ENCODE assay signal across 10 mouse cellular contexts in the genomic region with DNA sequence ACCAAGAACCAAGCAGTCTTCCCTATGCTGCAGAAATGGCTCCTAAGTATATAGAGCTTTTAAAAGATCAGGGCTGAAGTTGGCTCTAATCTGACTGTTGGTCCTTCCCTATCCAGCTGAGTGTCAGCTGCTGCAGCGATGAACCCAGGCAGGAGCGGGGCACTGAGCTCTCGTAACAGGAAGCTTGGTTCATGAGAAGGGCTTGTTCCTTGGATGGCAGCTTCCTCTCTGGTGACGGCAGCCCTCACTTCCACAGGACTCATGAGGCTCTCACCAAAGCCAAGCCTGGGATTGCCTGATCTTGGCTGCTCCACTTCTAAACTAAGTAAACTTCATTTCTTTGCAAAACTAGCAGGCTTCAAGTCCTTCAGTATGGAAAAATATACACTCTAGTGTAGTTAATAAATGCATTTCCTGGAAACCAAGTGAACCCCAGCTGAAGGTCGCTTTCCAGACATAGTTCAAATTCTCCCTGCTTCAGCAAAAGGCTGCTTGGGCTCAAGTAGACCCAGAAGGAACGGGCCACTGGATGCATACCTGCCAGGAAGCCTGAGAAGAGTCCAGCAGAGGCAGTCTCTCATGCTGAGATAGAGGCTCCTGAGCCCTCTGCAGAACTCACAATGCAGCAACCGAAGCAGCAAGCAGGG. TPM values are rescaled to one million over a fixed set of nuclear protein-coding genes. Genes with fewer than 3 reads are reported as not detected.
DNase-seq lines count a peak whose midpoint lies in the region; ATAC-seq and TF ChIP-seq lines count a peak whose summit lies in the region.
"Had no signal": no experiment of that assay in that cellular context is flagged by ENCODE, and none has a peak within 500 bp of the region (broad histone marks: within the 10 kb centered on the region; RNA-seq: fewer than 3 reads in every experiment).

No protein-coding gene starts in this region.

- DNase-seq in kidney, adult 8-10 months = peak; percentile 35 to 37
- peak; percentile 38 for DNase-seq in liver, postnatal 0 days
- DNase-seq in left cerebral cortex, adult 9 months (ENCODE audit: low spot score in 2 of 2) = no peak
- no peak for DNase-seq in spleen, postnatal 14 days (ENCODE audit: low spot score in 2 of 2)
- no peak for DNase-seq in left cerebral cortex, postnatal 14 days (ENCODE audit: low spot score in 2 of 2)

- H3K9me3 ChIP-seq in embryonic facial prominence, embryonic 12.5 days = no peaks in the 10 kb centered on the region
- no peaks in the 10 kb centered on the region for H3K9me3 ChIP-seq in liver, postnatal 0 days (ENCODE audit: low read length)
- H3K9me3 ChIP-seq: neural tube, embryonic 12.5 days; stomach, embryonic 15.5 days had no signal

- no peak for ATAC-seq in embryonic facial prominence, embryonic 12.5 days (ENCODE audit: insufficient number of reproducible peaks, insufficient read depth, low FRiP score, low TSS enrichment)
- peak; percentile 56 for ATAC-seq in liver, postnatal 0 days

- peaks cover 46% of the 10 kb centered on the region for H3K4me1 ChIP-seq in bone marrow macrophage, adult 2 months (ENCODE audit: control insufficient read depth, insufficient read depth, low read length)
- peaks cover 18% of the 10 kb centered on the region for H3K4me1 ChIP-seq in embryonic facial prominence, embryonic 12.5 days
- peaks cover 12% of the 10 kb centered on the region for H3K4me1 ChIP-seq in liver, postnatal 0 days (ENCODE audit: insufficient read depth)

- TF ChIP-seq POLR2A in bone marrow macrophage, adult 2 months (IDR thresholded peaks at IDR 0.05; ENCODE audit: borderline replicate concordance, low read depth, low read length) = no peak

- intact Hi-C loops in left cerebral cortex, postnatal 14 days (cut with DNase I) = no loop called here

- no peak overlapping the region for H3K4me3 ChIP-seq in bone marrow macrophage, adult 2 months (ENCODE audit: insufficient read depth, low read length)
- no peak overlapping the region for H3K4me3 ChIP-seq in embryonic facial prominence, embryonic 12.5 days
- no peak overlapping the region for H3K4me3 ChIP-seq in liver, postnatal 0 days (ENCODE audit: low read depth, low read length)
- H3K4me3 ChIP-seq: left cerebral cortex, adult 2 months; neural tube, embryonic 12.5 days; stomach, embryonic 15.5 days had no signal

- H3K27ac ChIP-seq in bone marrow macrophage, adult 2 months (ENCODE audit: insufficient read depth, low read depth, low read length) = peak overlapping the region; percentile 80
- peak overlapping the region; percentile 54; the same call in 1 of the 2 replicates for H3K27ac ChIP-seq in embryonic facial prominence, embryonic 12.5 days
- peak overlapping the region; percentile 40; the same call in 1 of the 2 replicates for H3K27ac ChIP-seq in liver, postnatal 0 days (ENCODE audit: low read depth)
- H3K27ac ChIP-seq: left cerebral cortex, adult 2 months; neural tube, embryonic 12.5 days; stomach, embryonic 15.5 days had no signal

- no peak overlapping the region for H3K9ac ChIP-seq in embryonic facial prominence, embryonic 12.5 days
- no peak overlapping the region for H3K9ac ChIP-seq in liver, postnatal 0 days (replicated peaks)
- H3K9ac ChIP-seq: neural tube, embryonic 12.5 days; stomach, embryonic 15.5 days had no signal

- H3K36me3 ChIP-seq in embryonic facial prominence, embryonic 12.5 days = no peaks in the 10 kb centered on the region
- no peaks in the 10 kb centered on the region for H3K36me3 ChIP-seq in liver, postnatal 0 days (replicated peaks; ENCODE audit: insufficient read depth, low read length)
- H3K36me3 ChIP-seq: neural tube, embryonic 12.5 days; stomach, embryonic 15.5 days had no signal

- no peak for TF ChIP-seq CTCF in bone marrow macrophage, adult 2 months (IDR thresholded peaks at IDR 0.05; ENCODE audit: low read depth, low read length)
- TF ChIP-seq CTCF in liver, postnatal 0 days (IDR thresholded peaks at IDR 0.05; ENCODE audit: low read depth) = no peak

- no peak overlapping the region for H3K4me2 ChIP-seq in embryonic facial prominence, embryonic 12.5 days (replicated peaks)
- no peak overlapping the region for H3K4me2 ChIP-seq in liver, postnatal 0 days (ENCODE audit: low read depth, low read length)
- H3K4me2 ChIP-seq: neural tube, embryonic 12.5 days; stomach, embryonic 15.5 days had no signal

- WGBS in embryonic facial prominence, embryonic 12.5 days = 67% methylated on average over 7 of the region's 7 CpGs
- 45% methylated on average over 7 of the region's 7 CpGs for WGBS in liver, postnatal 0 days (ENCODE audit: insufficient replicate concordance)

- no peaks in the 10 kb centered on the region for H3K27me3 ChIP-seq in embryonic facial prominence, embryonic 12.5 days
- no peaks in the 10 kb centered on the region for H3K27me3 ChIP-seq in liver, postnatal 0 days (ENCODE audit: insufficient read depth, low read length)
- H3K27me3 ChIP-seq: neural tube, embryonic 12.5 days; stomach, embryonic 15.5 days had no signal

- TF ChIP-seq EP300 in liver, postnatal 0 days (IDR thresholded peaks at IDR 0.05; ENCODE audit: low read depth) = no peak

RNA-seq across cellular contexts. Expression of gene Lpin2, which starts 54.8 kb away (rescaled TPM):
- polyA plus RNA-seq in bone marrow macrophage, adult 2 months (2012; ENCODE audit: insufficient read depth, insufficient read length, missing spikeins) = 122 and 133 TPM in 2 replicates
- polyA plus RNA-seq in embryonic facial prominence, embryonic 12.5 days (2016; fragmentation: Nextera tagmentation; extraction: Ambion mirVana) = 59.2 and 59.4 TPM in 2 replicates
- polyA plus RNA-seq in liver, postnatal 0 days (2015; fragmentation: Nextera tagmentation; extraction: Ambion mirVana) = 34.0 and 44.5 TPM in 2 replicates
- total RNA-seq in left cerebral cortex, postnatal 14 days (2021) = 10 to 100 TPM; 79.9 to 84.3 TPM

Comparison
In these comparisons a context has a peak if more than half of its experiments do, and no peak if none do; other contexts are left out.
1. DNase-seq: peak in kidney, adult 8-10 months (2 of 2) and liver, postnatal 0 days (single experiment); none in left cerebral cortex, adult 9 months (0 of 2), spleen, postnatal 14 days (0 of 2) and left cerebral cortex, postnatal 14 days (0 of 2).
2. Peak in every context shown above with its lines, with median percentiles within 50 percentile points of each other: H3K27ac ChIP-seq.